In genomic region chr3:37401729-37402610, GRCm38 (mm10) we compare ENCODE assay signal across 9 mouse cellular contexts. TPM values are rescaled to one million over a fixed set of nuclear protein-coding genes. Genes with fewer than 3 reads are reported as not detected.
A peak's percentile ranks its signal among the peaks of the same experiment; 100 is the strongest.
DNase-seq lines count a peak whose midpoint lies in the region; ATAC-seq lines count a peak whose summit lies in the region.
"Had no signal": no experiment of that assay in that cellular context is flagged by ENCODE, and none has a peak within 500 bp of the region (broad histone marks: within the 10 kb centered on the region; RNA-seq: fewer than 3 reads in every experiment).

No protein-coding gene starts in this region.

- H3K4me3 ChIP-seq in hindbrain, embryonic 12.5 days = no peak overlapping the region

- intact Hi-C loops in left cerebral cortex, postnatal 36 days (cut with DNase I) = no loop called here

- no peak for ATAC-seq in hindbrain, embryonic 12.5 days (ENCODE audit: low FRiP score)
- ATAC-seq in megakaryocyte-erythroid progenitor cell, adult 5-6 weeks (replicated peaks; ENCODE audit: low FRiP score, low TSS enrichment, poor library complexity, severe bottlenecking) = no peak
- ATAC-seq: Patski had no signal

- H3K9ac ChIP-seq in hindbrain, embryonic 12.5 days = no peak overlapping the region

- H3K27me3 ChIP-seq in hindbrain, embryonic 12.5 days = no peaks in the 10 kb centered on the region
- H3K27me3 ChIP-seq: Patski had no signal

- no peaks in the 10 kb centered on the region for H3K9me3 ChIP-seq in hindbrain, embryonic 12.5 days (replicated peaks)

- DNase-seq in 3T3-L1 (ENCODE audit: low read depth, low spot score) = peak; percentile 93
- DNase-seq in adrenal gland, adult 8-10 months = peak; percentile 56
- peak; percentile 51 for DNase-seq in heart, adult 8-10 months (ENCODE audit: low spot score)
- DNase-seq in kidney, postnatal 4 days = peak; percentile 46 to 60
- no peak for DNase-seq in cerebellum, adult 11 months
- no peak for DNase-seq in left cerebral cortex, postnatal 36 days (ENCODE audit: low spot score in 2 of 2)

- H3K27ac ChIP-seq in hindbrain, embryonic 12.5 days = no peak overlapping the region

- no peaks in the 10 kb centered on the region for H3K36me3 ChIP-seq in hindbrain, embryonic 12.5 days

- 77% methylated on average over 11 of the region's 11 CpGs for WGBS in hindbrain, embryonic 12.5 days

- H3K4me2 ChIP-seq in hindbrain, embryonic 12.5 days (replicated peaks) = no peak overlapping the region

- no peaks in the 10 kb centered on the region for H3K4me1 ChIP-seq in hindbrain, embryonic 12.5 days

RNA-seq across cellular contexts. Expression of gene Spata5, which starts 17.7 kb away (rescaled TPM):
- 10 to 100 TPM; 35.1 to 47.3 (median 38.7) TPM for total RNA-seq in adrenal gland, adult 8-10 months (2022)
- 10 to 100 TPM; 12.4 to 15.8 (median 15.4) TPM for total RNA-seq in heart, adult 8-10 months (2022)
- 10 to 100 TPM; 21.5 to 25.4 TPM for total RNA-seq in left cerebral cortex, postnatal 36 days (2021)
- polyA plus RNA-seq in hindbrain, embryonic 12.5 days (2016; fragmentation: Nextera tagmentation; extraction: Ambion mirVana) = 31.0 and 35.3 TPM in 2 replicates
- 47.9 and 66.4 TPM in 2 replicates for total RNA-seq in megakaryocyte-erythroid progenitor cell, adult 5-6 weeks (2014; fragmentation: Nextera tagmentation)
- total RNA-seq in megakaryocyte-erythroid progenitor cell, adult 5-6 weeks (2017) = 151 and 190 TPM in 2 replicates

RNA-seq across cellular contexts. Expression of gene Nudt6, which starts 18.0 kb away (rescaled TPM):
- total RNA-seq in adrenal gland, adult 8-10 months (2022) = 10 to 100 TPM; 16.4 to 21.7 (median 20.4) TPM
- total RNA-seq in heart, adult 8-10 months (2022) = 10 to 100 TPM; 32.4 to 40.0 (median 33.8) TPM
- total RNA-seq in left cerebral cortex, postnatal 36 days (2021) = 1 to 10 TPM; 6.8 to 8.8 TPM
- 4.2 and 5.1 TPM in 2 replicates for polyA plus RNA-seq in hindbrain, embryonic 12.5 days (2016; fragmentation: Nextera tagmentation; extraction: Ambion mirVana)
- 9.1 and 34.1 TPM in 2 replicates for total RNA-seq in megakaryocyte-erythroid progenitor cell, adult 5-6 weeks (2014; fragmentation: Nextera tagmentation)
- 26.6 and 28.8 TPM in 2 replicates for total RNA-seq in megakaryocyte-erythroid progenitor cell, adult 5-6 weeks (2017)

RNA-seq across cellular contexts. Expression of gene Fgf2, which starts 53.8 kb away (rescaled TPM):
- total RNA-seq in adrenal gland, adult 8-10 months (2022) = 1 to 10 TPM; 3.9 to 9.8 (median 7.4) TPM
- 10 to 100 TPM in 2 of 4 experiments, 1 to 10 TPM in 2; 9.2 to 15.7 (median 12.1) TPM for total RNA-seq in heart, adult 8-10 months (2022)
- total RNA-seq in left cerebral cortex, postnatal 36 days (2021) = 1 to 10 TPM; 3.6 to 4.2 TPM
- polyA plus RNA-seq in hindbrain, embryonic 12.5 days (2016; fragmentation: Nextera tagmentation; extraction: Ambion mirVana) = 0.91 and 1.0 TPM in 2 replicates
- total RNA-seq in megakaryocyte-erythroid progenitor cell, adult 5-6 weeks (2014; fragmentation: Nextera tagmentation) = not detected in 2 replicates
- not detected in 2 replicates for total RNA-seq in megakaryocyte-erythroid progenitor cell, adult 5-6 weeks (2017)

Comparison
In these comparisons a context has a peak if more than half of its experiments do, and no peak if none do; other contexts are left out.
1. DNase-seq: peak in 3T3-L1 (single experiment), adrenal gland, adult 8-10 months (single experiment), heart, adult 8-10 months (single experiment) and kidney, postnatal 4 days (2 of 2); none in cerebellum, adult 11 months (single experiment) and left cerebral cortex, postnatal 36 days (0 of 2).
2. RNA of gene Fgf2, which starts 53.8 kb away (total RNA-seq): 9.2 to 15.7 TPM in heart, adult 8-10 months, 3.9 to 9.8 TPM in adrenal gland, adult 8-10 months and 3.6 to 4.2 TPM in left cerebral cortex, postnatal 36 days; not detected in megakaryocyte-erythroid progenitor cell, adult 5-6 weeks; every median in the first group is over 4 times any median in the second.